Mouse (Mus musculus) 3T3-L1 (cell line): ENCODE results near the gene Rab3b.

Experiments used
- DNase-seq: peaks from one replicate; pipeline ENCODE4 v3.0.0-alpha.2; 2015; ENCODE audit warnings: low read depth, low spot score

Rab3b gene

GRCm38 (mm10) chr4:108949168-108949567 lies 70.3 kb downstream of the Rab3b start:
- DNase-seq = peak; percentile 5

- no peak for DNase-seq
Measured at GRCm38 (mm10) chr4:108950201-108950600, 71.3 kb downstream of the Rab3b start.

GRCm38 (mm10) chr4:108951663-108952062 lies 72.8 kb downstream of the Rab3b start:
- no peak for DNase-seq

- peak; percentile 64 for DNase-seq
Measured at GRCm38 (mm10) chr4:108959696-108960095, 80.8 kb downstream of the Rab3b start.

GRCm38 (mm10) chr4:108960619-108961460 lies 82.0 kb downstream of the Rab3b start:
- DNase-seq = no peak

GRCm38 (mm10) chr4:108963017-108963416 lies 84.2 kb downstream of the Rab3b start:
- no peak for DNase-seq

GRCm38 (mm10) chr4:108969517-108969916 lies 90.7 kb downstream of the Rab3b start:
- no peak for DNase-seq

- DNase-seq = peak; percentile 84
Measured at GRCm38 (mm10) chr4:108971054-108971453, 92.2 kb downstream of the Rab3b start.

GRCm38 (mm10) chr4:108976458-108977071 lies 97.7 kb downstream of the Rab3b start:
- peak; percentile 82 for DNase-seq

- no peak for DNase-seq
Measured at GRCm38 (mm10) chr4:108986833-108987472, 108.1 kb downstream of the Rab3b start.

GRCm38 (mm10) chr4:108987473-108987842 lies 108.6 kb downstream of the Rab3b start:
- no peak for DNase-seq

GRCm38 (mm10) chr4:108989430-108989829 lies 110.6 kb downstream of the Rab3b start:
- no peak for DNase-seq

- peak; percentile 90 for DNase-seq
Measured at GRCm38 (mm10) chr4:108990032-108990431, 111.2 kb downstream of the Rab3b start.

- no peak for DNase-seq
Measured at GRCm38 (mm10) chr4:108990571-108990970, 111.7 kb downstream of the Rab3b start.

GRCm38 (mm10) chr4:108991811-108992210 lies 112.9 kb downstream of the Rab3b start:
- DNase-seq = no peak
